Mouse (Mus musculus) heart, postnatal 14 days (tissue): Measurements from ENCODE around the gene Tbx20. TPM values are rescaled to one million over a fixed set of nuclear protein-coding genes. Genes with fewer than 3 reads are reported as not detected.

Source experiments
- DNase-seq, 2 experiments: peaks; one replicate each; pipeline ENCODE4 v3.0.0; 2021 to 2022
- intact Hi-C: fragments of 180-260 bp; cut with DNase I; formaldehyde crosslinking; loops from one replicate; pipeline ENCODE4 v1.15.1; 2025
- long read RNA-seq, 2 experiments: library from polyadenylated mRNA; stranded (forward); transcript quantifications; one replicate each; pipeline ENCODE4 v2.0.0; 2021
- total RNA-seq, 2 experiments: library from RNA; stranded (reverse); gene quantifications; 2 replicates each; pipeline ENCODE4 v1.2.3; 2021

Tbx20 gene
- total RNA-seq = 100 to 1,000 TPM; 115 to 118 TPM
- long read RNA-seq, experiment 1, partial matches to known transcripts = 1 of 10 reads
- long read RNA-seq, experiment 1, other reads (novel, unspliced or antisense) = 9 of 10 reads
- long read RNA-seq, experiment 2, partial matches to known transcripts = 0 of 9 reads
- long read RNA-seq, experiment 2, other reads (novel, unspliced or antisense) = 9 of 9 reads

DNA sequence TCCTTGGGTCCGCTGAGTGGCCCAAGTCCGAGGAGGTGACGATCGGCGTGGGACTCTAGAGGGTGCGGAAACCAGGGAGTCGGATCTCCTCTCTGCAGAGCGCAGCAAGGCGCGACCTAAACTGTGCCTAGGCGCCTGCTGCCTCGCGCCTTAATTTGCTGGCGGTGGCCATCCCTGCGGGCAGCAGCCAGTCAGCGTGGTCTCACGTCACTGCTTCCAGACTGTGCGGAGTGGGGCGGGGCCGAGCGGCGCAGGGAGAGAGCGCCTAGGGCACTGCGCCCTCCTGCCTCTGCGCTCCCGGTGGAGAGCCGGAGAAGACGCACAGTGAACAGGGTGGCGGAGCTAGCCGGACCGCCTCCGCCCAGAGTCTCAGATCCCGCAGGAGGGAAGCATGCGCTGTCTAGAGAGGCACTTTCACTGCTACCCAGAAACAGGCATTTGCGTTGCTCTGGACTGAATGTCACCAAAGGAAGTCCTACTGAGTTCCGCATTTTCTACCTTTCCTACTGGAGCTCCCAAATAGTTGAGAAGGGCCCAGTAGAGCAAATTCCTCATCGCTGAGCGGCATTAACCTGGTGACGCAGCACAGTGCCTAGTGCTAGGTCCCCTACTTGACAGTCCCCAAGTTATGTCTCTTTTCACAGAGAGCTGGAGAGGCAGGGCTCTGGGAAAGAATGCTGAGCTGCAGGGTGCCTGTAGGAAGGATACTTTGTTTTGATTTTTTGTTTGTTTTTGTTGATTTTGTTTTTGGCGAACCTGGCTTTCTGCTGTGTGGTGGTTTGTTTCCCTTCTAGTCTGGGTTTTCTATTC, at the start of gene Tbx20:
Gene Tbx20, minus strand, starts transcription at position 144 of the 810 bp plus-strand sequence.
- intact Hi-C loops = loop anchor here (5.0 kb wide), 1 partner anchor 253 kb away; no protein-coding TSS in a partner anchor
- DNase-seq = peak; percentile 93

GRCm38 (mm10) chr9:24818511-24818910, 44.4 kb upstream of the Tbx20 start:
- no peak for DNase-seq
- intact Hi-C loops = no loop called here

- intact Hi-C loops = no loop called here
- peak; percentile 3 to 5 for DNase-seq
These were observed 38.4 kb upstream of the Tbx20 start for GRCm38 (mm10) chr9:24812461-24812860.

DNA sequence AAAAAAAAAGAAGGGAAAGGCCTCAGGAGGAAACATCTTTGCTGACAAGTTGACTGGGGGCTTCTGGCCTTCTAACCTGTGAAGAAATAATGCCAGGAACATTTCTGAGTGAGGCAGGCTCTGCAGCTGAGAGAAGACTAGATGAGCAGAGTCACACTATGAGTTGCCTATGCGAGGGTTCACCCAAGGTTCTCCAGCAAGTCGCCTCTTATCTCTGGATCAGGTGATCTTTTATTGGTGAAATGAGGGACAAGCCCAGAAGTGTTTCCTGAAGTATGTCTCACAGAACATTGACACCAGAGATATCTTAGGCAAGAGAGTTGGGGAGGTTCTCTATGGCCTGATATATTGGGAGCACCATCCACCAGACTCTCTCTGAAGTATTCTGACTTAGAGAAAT, 18.0 kb upstream of the Tbx20 start:
- no peak for DNase-seq
- intact Hi-C loops = no loop called here

- intact Hi-C loops = no loop called here
- no peak for DNase-seq
These were observed 15.3 kb upstream of the Tbx20 start for GRCm38 (mm10) chr9:24789396-24789795.

GRCm38 (mm10) chr9:24782338-24782737, 8.2 kb upstream of the Tbx20 start:
- DNase-seq = peak in 1 of 2 experiments; percentile 17
- intact Hi-C loops = no loop called here

- DNase-seq = peak; percentile 45 to 49
- intact Hi-C loops = no loop called here
These were observed 6.9 kb upstream of the Tbx20 start for GRCm38 (mm10) chr9:24780929-24781441.

DNA sequence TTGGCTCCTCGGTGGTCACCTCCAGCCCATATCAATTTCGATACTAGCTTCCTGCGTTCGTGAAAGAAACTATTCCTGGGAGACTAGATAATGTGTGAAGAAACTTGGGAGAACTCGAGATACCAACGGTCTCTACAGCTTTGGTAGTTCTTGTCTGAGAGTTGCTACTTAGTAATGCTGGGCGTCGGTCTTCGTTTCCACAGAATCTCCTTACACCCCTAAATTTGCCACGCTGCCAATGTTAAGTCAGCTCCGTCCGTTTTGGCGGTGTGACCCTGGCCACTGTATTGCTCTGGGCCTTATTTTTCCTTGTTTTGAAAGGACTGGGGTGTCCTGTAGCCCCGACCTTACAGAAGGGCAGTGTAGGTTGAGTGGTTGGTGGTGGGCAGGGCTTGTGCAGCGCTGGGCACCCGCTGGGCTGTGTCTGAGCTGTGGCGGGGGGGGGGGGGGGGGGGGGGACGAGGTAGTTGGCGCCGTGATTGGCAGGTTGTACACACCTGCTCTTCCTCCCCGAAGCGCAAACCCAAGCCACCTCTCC, 6.4 kb upstream of the Tbx20 start:
- intact Hi-C loops = no loop called here
- DNase-seq = peak in 1 of 2 experiments; percentile 19

GRCm38 (mm10) chr9:24779975-24780374, 5.9 kb upstream of the Tbx20 start:
- peak in 1 of 2 experiments; percentile 21 for DNase-seq
- intact Hi-C loops = no loop called here

GRCm38 (mm10) chr9:24778571-24778970, 4.5 kb upstream of the Tbx20 start:
- intact Hi-C loops = no loop called here
- DNase-seq = no peak

DNA sequence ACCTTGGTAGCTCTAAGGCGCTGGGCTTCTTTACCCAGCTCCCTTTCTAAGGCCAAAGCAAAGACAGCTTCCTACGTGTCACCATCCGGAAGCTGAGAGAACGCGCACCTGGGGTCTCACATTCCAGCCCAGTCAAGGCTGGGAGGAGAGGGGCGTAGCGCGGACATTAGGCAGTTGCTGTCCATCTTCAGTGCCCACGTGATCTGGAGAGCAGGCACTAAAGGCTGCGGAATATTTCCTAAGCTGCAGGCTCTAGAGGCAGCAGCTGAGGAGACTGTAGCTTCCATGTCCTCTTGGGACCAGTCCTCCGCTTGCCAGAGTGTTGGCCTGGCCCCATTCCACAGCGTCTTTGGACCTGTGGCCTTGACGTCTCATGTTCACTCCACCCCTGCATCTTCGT, 3.9 kb upstream of the Tbx20 start:
- intact Hi-C loops = no loop called here
- DNase-seq = peak; percentile 68 to 76

- intact Hi-C loops = no loop called here
These were observed 3.2 kb upstream of the Tbx20 start for GRCm38 (mm10) chr9:24777176-24777895.

DNA sequence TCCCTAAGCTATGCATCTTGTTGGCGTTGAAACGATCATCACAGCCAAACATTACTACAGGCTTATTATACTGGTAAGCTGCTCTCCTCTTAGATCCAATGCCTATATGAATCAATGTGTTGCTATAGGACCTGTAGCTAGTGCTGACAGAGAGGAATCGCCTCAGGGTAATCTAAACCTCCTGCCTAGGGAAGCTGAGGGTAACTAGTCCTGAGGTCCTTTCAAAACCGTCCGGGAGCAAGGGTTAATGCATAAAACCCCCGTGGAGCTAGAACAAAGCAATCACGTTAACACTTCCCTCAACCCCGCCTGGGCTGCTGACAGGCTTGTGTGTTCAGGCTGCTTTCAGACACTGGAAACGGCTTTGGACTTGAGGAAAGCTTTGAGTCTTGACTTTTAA, 2.4 kb upstream of the Tbx20 start:
- intact Hi-C loops = no loop called here
- DNase-seq = peak in 1 of 2 experiments; percentile 17

More at GRCm38 (mm10) chr9:24777176-24777895, 3.2 kb upstream of the Tbx20 start:
- DNase-seq = peak; percentile 67 to 74

DNA sequence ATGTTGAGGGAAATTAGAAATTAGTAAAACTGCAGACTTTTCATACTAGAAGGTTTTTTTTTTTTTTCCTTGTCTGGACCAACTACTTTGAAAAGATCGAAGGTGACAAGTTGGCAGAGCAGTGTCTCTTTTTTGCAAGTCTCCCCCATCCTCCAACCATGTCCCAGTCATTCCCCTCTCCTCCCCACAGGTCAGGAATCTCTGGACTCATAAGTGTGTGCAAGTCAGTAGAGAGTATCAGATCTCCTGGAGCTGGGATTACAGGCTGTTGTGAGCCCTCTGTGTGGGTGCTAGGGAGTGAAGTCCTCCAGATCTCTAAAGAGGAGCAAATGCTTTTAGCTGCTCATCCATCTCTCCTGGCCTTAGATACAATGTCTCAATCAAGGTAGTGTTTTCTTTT, 1.5 kb upstream of the Tbx20 start:
- DNase-seq = peak in 1 of 2 experiments; percentile 18
- intact Hi-C loops = no loop called here

GRCm38 (mm10) chr9:24775001-24775400, 898 bp upstream of the Tbx20 start:
- no peak for DNase-seq
- intact Hi-C loops = no loop called here

DNA sequence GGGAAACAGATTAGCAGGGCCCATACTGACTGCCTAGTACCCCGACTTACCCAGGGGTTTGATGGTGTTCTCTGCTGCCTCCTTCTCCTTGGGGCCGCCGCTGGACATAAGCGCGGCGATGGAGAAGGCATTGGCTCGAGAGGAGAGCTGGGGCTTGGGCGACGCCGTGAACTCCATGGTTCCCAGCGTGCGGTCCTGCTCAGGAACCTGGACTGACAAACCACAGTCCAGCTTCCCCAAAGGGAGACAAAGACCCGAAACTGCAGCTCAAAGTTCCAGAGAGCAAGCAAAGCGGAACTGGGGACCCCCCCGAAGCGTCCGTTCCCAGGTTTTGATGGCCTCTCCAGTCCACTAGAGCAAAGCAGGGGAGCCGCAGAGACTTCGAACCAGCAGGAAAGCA, 434 bp downstream of the Tbx20 start:
- DNase-seq = no peak
- intact Hi-C loops = loop anchor here (5.0 kb wide), 1 partner anchor 254 kb away; no protein-coding TSS in a partner anchor

GRCm38 (mm10) chr9:24773171-24773570, 932 bp downstream of the Tbx20 start:
- DNase-seq = no peak
- intact Hi-C loops = loop anchor here (5.0 kb wide), 1 partner anchor 254 kb away; no protein-coding TSS in a partner anchor

DNA sequence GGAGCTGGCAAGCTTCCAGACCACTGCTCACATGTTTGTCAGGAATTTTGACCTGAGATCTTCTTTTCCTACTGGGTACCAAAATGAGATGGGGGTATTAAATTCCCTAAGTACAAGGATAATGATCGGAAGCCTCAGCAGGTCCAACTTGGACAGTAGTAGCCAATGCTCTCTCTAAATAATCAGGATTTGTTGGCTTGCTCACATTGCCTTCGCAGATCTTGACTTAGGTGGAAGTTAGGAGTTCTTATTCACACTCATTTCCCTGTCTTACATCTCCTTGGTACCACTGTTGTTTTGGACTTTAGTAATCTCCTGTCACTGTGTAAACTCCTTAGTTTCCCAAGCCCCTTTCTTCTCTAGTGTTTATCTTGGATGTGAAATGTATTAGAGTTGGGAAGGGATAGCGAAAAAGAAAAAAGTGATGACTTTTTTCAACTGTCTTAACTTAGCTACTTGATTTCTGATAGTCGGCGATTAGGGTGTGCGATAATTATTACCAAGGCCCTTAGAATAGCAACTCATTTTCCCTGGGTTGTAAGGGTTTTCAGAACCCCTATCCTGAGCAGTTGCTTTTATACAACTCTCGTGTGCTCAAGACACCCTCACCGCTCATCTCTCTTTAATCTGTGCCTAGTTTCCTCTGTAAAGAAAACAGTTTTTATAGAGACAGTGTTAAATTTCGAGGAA, 1.5 kb downstream of the Tbx20 start:
- DNase-seq = no peak
- intact Hi-C loops = loop anchor here (5.0 kb wide), 1 partner anchor 255 kb away; no protein-coding TSS in a partner anchor

- intact Hi-C loops = loop anchor here (5.0 kb wide), 1 partner anchor 256 kb away; no protein-coding TSS in a partner anchor
These were observed 2.4 kb downstream of the Tbx20 start for GRCm38 (mm10) chr9:24771713-24772112.

GRCm38 (mm10) chr9:24770941-24771405, 3.1 kb downstream of the Tbx20 start:
- DNase-seq = no peak
- intact Hi-C loops = loop anchor here (5.0 kb wide), 1 partner anchor 256 kb away; no protein-coding TSS in a partner anchor

More at GRCm38 (mm10) chr9:24771713-24772112, 2.4 kb downstream of the Tbx20 start:
- no peak for DNase-seq
